Mouse (Mus musculus) 3T3-L1 (cell line): ENCODE measurements around the gene Runx2.

Experiments
- DNase-seq: peaks from one replicate; pipeline ENCODE4 v3.0.0-alpha.2; 2015; ENCODE audit warnings: low read depth, low spot score

Gene Runx2

DNA sequence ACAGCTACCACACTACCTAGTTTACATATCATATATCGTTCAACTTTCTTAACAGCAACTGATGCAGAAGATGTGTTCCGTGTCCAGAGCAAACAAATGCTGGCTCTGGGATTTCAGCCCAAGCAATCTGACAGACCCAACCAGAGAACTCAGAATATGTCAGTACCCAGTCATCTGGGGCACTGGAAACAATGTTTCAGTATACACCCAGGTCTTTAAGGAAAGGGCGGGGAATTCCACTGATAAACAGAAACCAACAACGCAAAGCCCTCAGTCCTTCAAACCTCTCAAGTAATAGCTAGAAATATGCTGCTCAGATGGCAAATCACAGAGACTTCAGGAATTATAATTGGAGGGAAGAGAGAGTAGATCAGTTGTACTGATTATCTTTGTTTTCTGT lies 100.5 kb downstream of the Runx2 start:
- no peak for DNase-seq

DNA sequence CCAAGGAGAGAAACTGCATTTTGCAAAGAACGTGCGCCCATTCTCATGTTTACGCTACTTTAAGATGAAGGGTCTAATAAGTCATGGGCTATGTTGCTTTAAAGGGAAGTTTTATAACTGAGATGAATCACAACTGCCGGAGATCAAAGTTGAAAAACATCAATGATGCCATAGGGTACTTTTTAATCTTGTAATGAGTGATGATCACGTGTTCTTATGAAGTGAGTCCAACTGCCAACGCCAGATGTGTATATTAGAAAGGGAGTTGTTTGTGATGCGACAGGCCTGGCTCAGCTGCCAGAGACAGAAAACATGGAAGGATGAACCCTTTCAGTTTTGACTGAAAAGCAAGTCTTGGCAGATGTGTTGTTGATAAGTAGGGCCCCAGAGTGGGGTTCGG lies 101.2 kb downstream of the Runx2 start:
- no peak for DNase-seq

DNA sequence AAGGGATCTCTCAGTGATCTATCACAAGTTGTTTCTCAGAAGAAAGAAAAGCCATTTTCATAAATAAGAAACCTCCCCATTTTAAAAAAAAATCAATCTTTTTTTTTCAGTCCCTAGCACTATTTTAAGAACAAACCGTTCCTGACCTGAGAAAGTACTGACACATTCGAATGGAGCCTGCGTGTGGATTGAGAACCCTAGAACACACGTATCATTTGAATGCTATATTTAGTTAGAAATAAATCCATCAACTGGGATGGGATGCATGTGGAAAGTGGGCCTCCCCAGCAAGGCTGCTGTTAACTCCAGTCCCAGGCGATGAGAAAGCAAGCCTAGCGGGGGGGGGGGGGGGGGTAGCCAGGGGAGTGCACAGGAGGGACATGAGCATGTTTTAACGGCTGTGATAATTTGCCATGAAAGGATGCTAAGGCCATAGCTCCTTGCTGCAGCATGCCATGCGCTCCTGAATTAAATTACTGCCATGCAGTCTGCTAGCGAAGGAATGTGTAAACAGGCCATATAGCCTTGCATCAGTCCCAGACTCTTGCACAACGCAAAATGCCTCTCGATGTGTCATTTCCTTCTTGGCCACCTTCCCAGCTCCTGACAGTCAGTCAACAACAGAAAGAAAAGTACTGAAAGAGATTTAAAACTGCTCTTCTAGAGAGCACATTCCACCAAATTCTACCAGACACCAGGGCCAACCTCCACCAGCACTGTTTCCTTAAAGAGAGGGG lies 104.9 kb downstream of the Runx2 start:
- DNase-seq: peak; percentile 100

DNA sequence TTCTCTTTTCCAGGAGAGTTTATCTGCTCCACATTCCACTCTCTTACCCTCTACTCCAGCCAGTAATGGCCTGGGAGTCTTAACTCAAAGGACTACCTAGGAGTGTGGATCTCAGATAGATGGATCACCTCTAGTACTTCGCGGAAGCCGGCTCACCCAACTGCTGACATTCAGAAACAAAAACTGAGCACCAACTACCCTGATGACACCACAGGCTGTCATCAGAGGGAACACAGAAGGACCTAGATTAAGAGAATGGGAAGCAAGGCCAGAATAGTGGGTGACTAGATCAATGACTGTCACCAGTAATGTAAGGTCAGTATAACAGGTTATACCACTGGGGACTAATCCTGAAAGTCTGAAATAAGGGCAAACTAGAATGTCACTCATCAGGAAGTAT lies 106.6 kb downstream of the Runx2 start:
- no peak for DNase-seq

DNA sequence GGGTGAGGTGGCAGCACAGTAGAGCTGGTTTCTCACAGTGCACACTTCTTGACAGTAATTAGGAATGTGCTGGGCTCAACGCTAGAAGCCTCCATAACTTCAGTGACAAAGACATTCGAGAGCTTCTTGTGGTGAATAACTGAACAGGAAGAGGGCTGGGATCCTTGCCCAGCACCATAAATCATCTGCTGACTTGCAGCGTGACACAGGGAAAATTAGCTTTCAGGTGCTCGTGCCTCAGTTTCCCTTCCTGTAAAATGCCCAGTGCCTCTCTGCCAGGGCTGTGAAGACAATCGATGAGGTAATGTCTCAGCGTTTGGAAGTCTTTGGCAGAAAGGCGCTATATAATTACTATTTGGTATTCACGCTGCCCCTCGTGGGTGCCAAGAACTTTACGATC lies 108.1 kb downstream of the Runx2 start:
- DNase-seq: peak; percentile 66

DNA sequence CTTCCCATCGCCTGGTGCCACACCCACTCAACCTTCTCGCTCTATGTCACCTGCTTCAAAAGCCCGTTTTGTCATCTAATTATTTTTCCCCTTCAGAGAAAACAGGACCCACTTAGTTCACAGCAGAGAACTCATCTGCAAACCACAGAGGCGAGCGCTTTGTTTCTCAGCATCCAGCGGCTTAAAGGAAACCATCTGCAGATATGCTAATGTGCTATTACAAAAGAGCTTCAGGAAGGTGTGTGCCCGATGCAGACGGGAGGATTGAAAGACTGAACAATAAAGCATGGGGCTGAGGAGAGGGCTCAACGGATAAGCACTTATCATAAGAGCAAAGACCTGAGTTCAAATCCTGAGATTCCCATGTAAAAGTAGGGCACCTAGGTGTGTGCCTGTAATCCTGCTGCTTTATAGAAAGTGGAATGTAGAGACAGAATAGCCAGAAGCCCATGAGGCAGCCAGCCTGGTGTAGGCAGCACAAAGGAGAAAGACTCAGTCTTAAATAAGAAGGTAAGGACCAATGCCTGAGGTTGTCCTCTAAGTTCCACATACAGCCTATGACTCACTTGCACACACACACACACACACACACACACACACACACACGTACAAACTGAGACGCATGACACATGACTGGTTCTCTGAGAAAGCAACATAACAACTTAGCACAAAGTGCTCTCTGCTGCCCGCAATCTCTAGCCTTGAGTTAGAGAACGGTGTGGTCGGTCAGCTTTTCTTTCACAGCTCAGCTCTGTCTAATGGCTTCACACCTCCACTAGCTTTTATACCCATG lies 111.9 kb downstream of the Runx2 start:
- peak; percentile 35 for DNase-seq

DNA sequence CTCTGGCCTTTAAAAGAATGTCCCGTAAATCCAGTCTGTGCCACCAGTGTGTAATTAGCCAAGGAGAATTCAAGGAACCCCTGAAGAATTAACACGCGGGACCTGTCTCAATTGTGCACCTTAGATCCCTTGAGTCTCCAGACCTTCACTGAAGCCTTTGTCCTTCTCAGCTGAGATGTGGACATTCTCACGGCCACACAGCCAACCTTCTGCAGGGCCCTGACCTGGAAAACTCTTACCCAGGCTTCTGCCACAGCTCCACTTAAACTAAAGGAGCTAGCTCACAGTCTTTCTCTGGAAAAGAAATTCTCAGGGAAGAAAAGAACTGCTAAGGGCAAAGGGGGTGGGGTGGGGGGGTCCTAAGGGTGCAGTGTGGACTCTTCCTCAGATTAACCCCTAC lies 113.1 kb downstream of the Runx2 start:
- DNase-seq: no peak

DNA sequence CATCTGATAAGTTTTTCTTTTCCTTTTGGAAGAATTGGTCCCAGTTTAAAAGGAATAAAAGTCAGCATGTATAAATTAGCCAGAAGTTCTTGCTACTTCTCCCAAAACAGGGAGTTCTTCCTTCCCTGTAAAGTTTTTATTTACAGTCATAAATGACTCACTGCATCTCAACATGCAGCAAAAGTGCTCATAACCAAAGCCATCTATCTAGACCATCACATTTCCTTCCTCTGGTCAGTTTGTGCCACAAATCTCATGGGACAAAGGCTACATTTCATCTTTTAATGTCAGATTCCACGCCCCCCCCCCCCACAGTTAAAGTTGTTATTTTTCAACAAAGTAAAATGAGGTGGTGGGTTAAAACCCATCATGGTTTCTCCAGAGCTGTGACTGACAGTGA lies 114.3 kb downstream of the Runx2 start:
- peak; percentile 62 for DNase-seq

DNA sequence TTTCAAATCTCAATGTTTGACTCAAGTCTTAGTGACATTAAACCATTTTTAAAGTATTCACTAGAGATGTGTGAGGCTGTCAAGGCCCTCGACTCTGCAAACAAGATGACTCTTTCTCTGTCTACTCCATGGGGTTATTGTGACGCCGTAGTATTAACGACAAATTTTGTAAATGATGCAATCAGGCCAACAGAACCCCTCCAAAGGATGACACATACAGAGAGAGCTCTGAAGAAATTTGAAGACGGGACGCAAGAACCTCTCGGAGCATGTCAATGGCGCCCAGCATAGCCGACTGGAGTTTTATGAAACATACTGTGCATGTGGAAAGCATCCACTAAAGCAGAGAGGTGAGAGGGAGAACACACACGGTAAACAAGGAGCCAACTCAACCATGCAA lies 117.5 kb downstream of the Runx2 start:
- no peak for DNase-seq

DNA sequence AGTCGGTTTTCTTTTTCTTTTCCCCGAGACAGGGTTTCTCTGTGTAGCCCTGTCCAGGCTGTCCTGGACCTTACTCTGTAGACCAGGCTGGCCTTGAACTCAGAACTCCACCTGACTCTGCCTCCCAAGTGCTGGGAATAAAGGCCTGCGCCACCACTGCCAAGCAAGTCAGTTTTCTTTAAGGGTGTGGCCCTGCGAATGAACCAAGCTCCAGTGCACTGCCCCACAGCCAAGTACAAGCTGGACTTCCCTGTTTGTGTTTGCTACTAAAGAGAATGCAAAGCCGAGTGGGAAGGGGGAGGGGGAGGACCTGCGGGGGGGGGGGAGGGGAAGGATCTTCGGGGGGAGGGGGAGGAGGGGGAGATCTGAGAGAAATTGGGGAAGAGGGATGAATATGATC lies 121.0 kb downstream of the Runx2 start:
- DNase-seq: no peak

DNA sequence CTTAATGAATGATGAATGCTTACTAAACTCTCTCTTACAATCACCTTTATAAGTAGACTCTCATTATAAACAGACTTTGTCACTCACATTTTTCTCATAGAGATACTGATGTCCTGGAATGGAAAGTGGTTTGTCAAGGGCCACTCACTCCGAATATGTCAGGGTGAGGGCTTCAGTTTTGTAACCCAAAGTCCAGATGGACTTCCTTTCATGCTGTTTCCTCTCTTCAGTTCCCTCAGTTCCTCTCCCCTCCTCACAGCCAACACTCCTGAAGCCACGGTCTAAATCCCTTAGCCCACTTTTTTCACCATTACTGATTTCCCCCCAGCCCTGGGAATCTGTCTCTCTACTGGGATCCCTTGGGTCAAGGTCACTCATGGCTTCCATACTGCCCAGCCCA lies 123.1 kb downstream of the Runx2 start:
- DNase-seq: no peak

DNA sequence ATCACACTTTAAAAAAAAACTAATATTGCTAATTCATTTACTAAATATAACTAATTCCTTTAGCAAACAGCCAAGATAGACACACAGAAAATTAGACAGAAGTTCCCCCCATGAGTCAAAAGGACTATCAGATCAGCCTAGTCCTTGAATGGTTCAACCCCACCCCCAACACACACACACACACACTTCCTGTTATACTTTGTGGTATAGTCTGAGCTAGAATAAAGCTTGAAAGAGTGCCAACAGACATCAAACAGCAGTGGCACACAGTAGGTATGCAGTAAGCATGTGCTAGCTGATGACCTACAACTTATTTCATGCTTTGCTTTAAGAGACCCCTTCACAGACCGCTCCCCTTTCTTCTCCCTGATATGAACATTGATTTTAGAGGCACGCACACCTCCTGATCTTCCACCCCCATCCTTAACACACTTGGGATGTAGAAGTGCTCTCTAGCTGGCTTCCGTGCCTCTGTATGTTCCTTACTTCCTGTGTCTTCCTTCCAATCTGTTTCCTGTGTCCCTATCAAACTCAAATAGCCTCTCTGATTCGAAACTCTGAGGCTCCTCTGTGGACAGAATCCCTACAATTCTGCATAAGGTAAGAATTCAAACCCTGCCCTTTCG lies 124.1 kb downstream of the Runx2 start:
- no peak for DNase-seq

DNA sequence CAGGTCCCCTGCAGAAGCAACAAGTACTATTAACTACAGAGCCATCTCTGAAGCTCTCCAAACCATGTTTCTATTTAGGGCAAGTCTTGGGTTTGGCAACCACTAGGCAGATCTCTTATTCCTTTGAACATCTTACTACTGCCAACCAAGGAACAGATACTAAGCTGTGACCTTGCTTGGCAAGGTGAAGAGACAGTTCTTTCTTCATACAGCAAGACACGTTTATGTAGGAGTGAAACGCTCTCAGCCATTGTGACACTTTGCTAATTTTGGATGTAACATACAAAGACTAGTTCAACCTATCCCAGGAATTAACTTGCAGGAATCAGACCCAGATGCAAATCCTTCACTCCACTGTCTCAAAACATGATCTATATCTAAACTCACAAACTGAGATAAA lies 126.3 kb downstream of the Runx2 start:
- no peak for DNase-seq

DNA sequence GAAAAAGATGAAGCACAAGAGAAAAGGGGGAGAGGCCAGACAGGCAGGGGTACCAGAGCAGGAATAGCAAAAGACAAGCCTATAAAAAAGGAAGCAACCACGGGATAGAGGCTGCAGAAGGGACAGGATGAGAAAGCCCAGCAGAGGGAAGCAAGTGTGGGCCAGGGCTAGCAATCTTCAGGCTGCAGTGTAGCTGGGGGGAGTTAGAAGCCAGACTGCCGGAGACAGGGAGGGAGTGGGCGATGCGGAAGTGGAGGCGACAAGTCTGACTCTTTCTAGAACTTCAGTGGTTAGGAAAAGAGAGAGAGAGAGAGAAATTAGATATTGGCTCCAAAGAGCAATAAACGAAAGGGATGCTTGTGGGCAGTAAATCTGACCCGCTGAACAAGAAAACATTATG lies 129.1 kb downstream of the Runx2 start:
- no peak for DNase-seq

DNA sequence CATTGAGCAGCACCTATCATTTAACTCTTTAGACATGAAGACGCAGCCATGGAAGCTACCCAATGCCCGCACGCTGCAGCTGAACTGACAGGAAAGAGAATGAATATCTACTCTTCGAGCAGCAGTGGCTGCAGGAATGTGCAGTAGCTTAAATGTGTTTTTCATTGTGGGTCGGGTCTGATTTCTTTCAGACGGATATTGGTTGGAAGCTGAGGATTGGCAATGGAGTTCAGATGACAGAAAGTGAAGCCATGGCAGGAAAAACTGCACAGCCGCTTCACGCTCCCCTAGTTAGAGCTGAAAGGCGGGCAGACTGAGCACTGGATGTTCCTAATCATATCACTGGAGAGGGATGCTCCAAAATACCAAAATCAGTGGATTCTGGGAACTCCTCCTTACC lies 131.6 kb downstream of the Runx2 start:
- DNase-seq: no peak

DNA sequence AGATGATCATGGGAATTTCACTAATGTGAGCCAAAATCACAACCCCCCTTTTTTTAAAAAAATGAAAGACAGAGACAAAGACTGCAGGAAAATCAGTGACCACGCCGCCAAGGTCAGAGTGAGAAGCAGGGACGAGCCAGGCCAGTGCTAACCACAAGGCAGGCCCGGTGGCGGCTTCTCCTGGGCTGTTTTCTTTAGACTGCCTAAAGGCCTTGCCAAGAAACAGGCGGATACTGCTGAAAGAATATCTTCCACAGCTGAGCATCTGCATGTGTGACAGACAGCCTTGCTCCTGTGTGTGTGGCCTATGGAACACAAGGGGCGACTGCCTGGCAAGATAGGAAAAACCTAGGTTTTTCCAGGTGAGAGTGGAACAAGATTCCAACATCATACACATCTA lies 136.8 kb downstream of the Runx2 start:
- peak; percentile 67 for DNase-seq

DNA sequence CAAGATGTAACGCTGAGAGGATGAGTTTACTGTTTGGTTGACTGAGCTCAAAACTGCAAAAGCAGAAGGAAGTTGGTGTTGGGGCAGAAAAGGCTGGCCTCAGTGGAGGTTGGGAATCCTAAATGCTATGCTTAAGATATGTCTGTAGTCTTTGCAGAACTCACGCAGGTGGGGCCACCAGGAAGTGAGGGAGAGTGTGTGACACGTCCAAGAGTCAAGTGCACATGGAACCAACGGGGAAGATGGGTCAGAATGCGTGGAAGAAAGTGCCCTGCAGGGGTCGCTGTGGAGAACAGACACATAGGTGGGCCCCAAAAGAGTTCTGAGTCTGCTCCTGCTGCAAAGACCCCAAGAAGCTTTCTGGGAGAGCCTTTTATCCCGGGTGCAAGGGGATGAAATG lies 141.8 kb downstream of the Runx2 start:
- DNase-seq: no peak

DNA sequence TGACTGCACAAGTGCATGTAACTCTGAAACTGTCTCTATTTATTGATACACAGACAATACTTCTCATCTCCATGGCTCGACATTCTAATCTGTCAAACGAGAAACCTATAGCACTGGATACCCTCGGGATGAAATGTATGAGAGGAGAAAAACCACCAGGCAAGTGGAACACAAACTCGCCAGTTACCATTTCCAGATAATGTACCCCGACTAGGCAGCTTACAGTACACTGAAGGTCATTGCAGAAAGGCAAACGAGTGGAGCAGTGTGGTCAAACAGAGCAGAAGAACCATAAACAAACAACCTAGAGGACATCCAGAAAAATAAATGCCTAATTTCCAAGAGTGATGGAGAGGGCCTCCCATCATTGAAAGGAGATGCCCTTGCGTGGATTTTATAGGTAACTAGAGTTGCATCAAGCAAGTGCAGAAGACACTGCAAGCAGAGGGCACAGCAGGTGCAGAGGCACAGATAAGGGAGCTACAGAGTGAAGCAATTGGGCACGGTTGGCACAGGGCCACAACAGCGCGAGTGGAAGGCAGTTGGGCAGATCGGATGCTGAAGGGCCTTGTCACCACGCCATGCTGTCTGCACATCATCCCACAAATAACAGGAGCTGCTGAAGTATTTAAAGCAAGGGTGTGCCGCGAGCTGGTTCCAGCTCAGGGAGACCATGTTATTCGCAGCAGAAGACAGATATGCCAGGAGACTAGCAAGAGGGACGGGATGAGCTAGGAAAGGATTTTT lies 142.5 kb downstream of the Runx2 start:
- no peak for DNase-seq

DNA sequence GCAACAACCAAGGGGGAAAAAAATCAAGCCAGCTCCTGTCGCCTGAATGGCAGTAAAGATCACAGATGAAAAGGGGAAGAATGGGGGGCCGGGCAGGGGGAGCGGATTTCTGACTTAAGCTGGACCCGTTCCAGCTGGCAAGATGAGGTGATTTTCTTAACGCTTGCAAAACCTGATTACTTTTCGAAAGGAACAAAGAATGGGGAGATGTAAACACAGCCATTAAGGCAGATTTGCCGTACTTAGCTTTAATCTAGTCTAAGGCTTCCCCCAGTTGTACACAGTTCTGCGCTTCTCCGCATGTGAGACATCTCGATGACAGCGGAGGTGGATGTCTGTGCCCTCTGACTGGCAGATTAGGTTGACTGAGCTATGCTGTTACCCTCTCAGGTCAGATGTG lies 144.6 kb downstream of the Runx2 start:
- DNase-seq: no peak

DNA sequence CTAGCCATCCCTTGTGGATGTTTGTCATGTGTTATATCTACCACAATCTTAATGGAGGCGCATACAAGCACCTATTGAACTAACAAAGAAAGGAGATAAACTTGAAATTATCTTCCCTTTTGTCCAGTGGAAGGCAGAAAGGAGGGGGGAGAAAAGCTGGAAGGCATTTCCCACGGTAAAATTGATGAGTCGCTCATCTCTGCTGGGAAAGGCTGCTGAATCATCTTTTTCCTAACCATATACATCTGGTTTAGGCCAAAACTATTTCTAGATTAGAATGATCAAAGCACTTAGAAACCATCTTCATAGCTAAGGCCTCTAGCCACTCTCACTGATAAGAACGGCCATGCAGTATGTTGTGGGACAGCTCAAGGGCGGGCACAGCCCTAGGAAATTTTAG lies 147.3 kb downstream of the Runx2 start:
- DNase-seq: peak; percentile 81

DNA sequence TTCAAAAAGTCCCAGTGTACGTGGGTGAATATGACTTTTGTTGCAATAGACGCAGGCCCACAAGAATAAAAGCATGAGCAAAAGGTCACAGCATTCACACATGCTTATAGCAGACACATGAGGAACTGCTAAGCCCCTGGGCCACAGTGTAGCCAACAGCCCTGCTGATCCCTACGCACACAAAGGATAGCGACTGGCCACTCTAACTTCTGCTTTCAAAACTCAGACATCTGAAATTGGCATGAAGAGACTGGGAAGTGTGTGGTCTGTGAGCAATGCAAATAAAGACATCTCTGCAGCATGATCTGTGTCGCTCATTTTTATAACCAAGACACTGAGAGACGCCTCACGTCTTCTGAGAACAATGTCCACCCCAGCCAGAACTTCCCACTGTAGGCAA lies 150.7 kb downstream of the Runx2 start:
- no peak for DNase-seq

DNA sequence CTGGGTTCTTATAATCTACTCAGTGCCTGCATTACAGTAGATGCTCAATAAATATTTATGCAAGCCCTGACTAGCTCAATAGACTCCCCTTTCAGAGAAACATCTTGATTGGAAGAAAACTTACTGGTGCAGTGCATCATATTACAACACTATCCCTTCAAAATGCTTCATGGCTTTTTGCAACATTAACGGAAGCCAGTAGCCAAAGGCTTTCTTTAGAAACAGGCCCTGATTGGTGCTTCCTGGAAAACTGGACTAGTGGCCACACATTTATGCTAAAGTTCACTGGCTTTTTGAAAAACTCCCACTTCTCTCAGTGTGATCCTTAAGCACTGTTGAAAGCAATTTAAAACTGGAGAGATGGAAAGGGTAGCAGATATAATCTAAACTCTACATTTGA lies 151.4 kb downstream of the Runx2 start:
- no peak for DNase-seq
